Mouse (Mus musculus): ENCODE measurements around the gene Mepce.
"Not testable (repeated sequence)": the region's sequence is repeated elsewhere in the genome, so short reads cannot be mapped to it uniquely, and the experiment has no call there.

The Mepce gene

GRCm38 (mm10) chr5:137787151-137787928 is at the start of gene Mepce, which contains the start of gene Zcwpw1:
TSS of gene Mepce (minus strand) at chr5:137787655.
TSS of gene Zcwpw1 (plus strand) at chr5:137787798.
- DNase-seq (ENCODE audit: low read depth): peak; percentile 99

GRCm38 (mm10) chr5:137837110-137837509 is 49.7 kb upstream of the Mepce start:
- DNase-seq (ENCODE audit: low read depth): not testable (repeated sequence)

- DNase-seq (ENCODE audit: low read depth): no peak
These were observed 49.2 kb upstream of the Mepce start for GRCm38 (mm10) chr5:137836611-137837010.

GRCm38 (mm10) chr5:137835966-137836520 is 48.6 kb upstream of the Mepce start, which contains the start of gene Pilra:
TSS of gene Pilra (minus strand) at chr5:137836281.
- DNase-seq (ENCODE audit: low read depth): not testable (repeated sequence)

- no peak for DNase-seq (ENCODE audit: low read depth)
These were observed 46.0 kb upstream of the Mepce start for GRCm38 (mm10) chr5:137833500-137833899.

- no peak for DNase-seq (ENCODE audit: low read depth)
These were observed 44.1 kb upstream of the Mepce start for GRCm38 (mm10) chr5:137831506-137831905.

- no peak for DNase-seq (ENCODE audit: low read depth)
These were observed 43.7 kb upstream of the Mepce start for GRCm38 (mm10) chr5:137831106-137831505.

- DNase-seq (ENCODE audit: low read depth): no peak
These were observed 42.8 kb upstream of the Mepce start for GRCm38 (mm10) chr5:137830238-137830637.

- DNase-seq (ENCODE audit: low read depth): no peak
These were observed 41.2 kb upstream of the Mepce start for GRCm38 (mm10) chr5:137828694-137829093.

- DNase-seq (ENCODE audit: low read depth): no peak
These were observed 39.0 kb upstream of the Mepce start for GRCm38 (mm10) chr5:137826421-137826820.

GRCm38 (mm10) chr5:137825971-137826370 is 38.5 kb upstream of the Mepce start:
- DNase-seq (ENCODE audit: low read depth): no peak

GRCm38 (mm10) chr5:137825030-137825429 is 37.6 kb upstream of the Mepce start:
- no peak for DNase-seq (ENCODE audit: low read depth)

GRCm38 (mm10) chr5:137823455-137824045 is 36.1 kb upstream of the Mepce start:
- no peak for DNase-seq (ENCODE audit: low read depth)

- no peak for DNase-seq (ENCODE audit: low read depth)
These were observed 35.1 kb upstream of the Mepce start for GRCm38 (mm10) chr5:137822602-137823001.

GRCm38 (mm10) chr5:137822126-137822525 is 34.7 kb upstream of the Mepce start:
- no peak for DNase-seq (ENCODE audit: low read depth)

- DNase-seq (ENCODE audit: low read depth): no peak
These were observed 30.2 kb upstream of the Mepce start for GRCm38 (mm10) chr5:137817466-137818222.

GRCm38 (mm10) chr5:137808316-137808715 is 20.9 kb upstream of the Mepce start:
- no peak for DNase-seq (ENCODE audit: low read depth)

GRCm38 (mm10) chr5:137806158-137806557 is 18.7 kb upstream of the Mepce start:
- DNase-seq (ENCODE audit: low read depth): no peak

GRCm38 (mm10) chr5:137800917-137801316 is 13.5 kb upstream of the Mepce start:
- no peak for DNase-seq (ENCODE audit: low read depth)

GRCm38 (mm10) chr5:137796606-137797005 is 9.2 kb upstream of the Mepce start:
- no peak for DNase-seq (ENCODE audit: low read depth)

GRCm38 (mm10) chr5:137791553-137791952 is 4.1 kb upstream of the Mepce start:
- DNase-seq (ENCODE audit: low read depth): no peak

GRCm38 (mm10) chr5:137788946-137789531 is 1.6 kb upstream of the Mepce start:
- no peak for DNase-seq (ENCODE audit: low read depth)

All from naive thymus-derived CD4-positive, alpha-beta T cell, adult 2 months (primary cell).